Mouse (Mus musculus): ENCODE measurements around the gene Kcnd3. TPM values are rescaled to one million over a fixed set of nuclear protein-coding genes. Genes with fewer than 3 reads are reported as not detected.

Kcnd3 gene
- total RNA-seq, 2 experiments from 2014 or later: 60.0 to 62.0 TPM

- TF ChIP-seq CTCF (IDR thresholded peaks at IDR 0.05): no peak
- Histone ChIP-seq H3K27ac (peak overlapping the region; percentile 95), H3K4me3 (peak overlapping the region; percentile 71)
- intact Hi-C loops (cut with DNase I): no loop called here
- DNase-seq (ENCODE audit: extremely low spot score in 1 of 2, low spot score in 2 of 2): no peak
These were observed 255.5 kb downstream of the Kcnd3 start for GRCm38 (mm10) chr3:105707590-105707989.

- TF ChIP-seq CTCF (IDR thresholded peaks at IDR 0.05): no peak
- intact Hi-C loops (cut with DNase I): no loop called here
- H3K27ac ChIP-seq: peak overlapping the region; percentile 48
- DNase-seq (ENCODE audit: extremely low spot score in 1 of 2, low spot score in 2 of 2): peak in 1 of 2 experiments; percentile 52
- peak overlapping the region; percentile 17 for H3K4me3 ChIP-seq
These were observed 258.1 kb downstream of the Kcnd3 start for GRCm38 (mm10) chr3:105710246-105710645.

DNA sequence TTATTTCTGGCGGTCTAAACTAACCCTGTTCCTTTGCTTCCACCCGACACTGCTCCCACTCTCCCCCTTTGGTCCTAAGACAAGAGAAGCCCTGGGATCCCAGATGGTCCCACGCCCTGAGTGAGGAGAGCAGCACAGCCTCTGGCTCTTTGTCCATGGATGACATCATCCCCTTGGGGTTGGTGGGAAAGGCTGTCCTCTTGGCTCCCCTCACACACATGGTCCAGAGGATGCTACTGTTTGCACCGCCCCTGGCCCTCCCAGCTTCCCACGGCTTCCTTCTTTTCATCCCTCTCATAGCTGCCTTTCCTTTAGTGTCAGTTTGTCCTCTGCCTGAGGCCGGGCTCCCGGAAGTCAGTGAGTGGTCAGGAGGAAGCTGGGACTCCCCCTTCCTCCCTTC, 259.6 kb downstream of the Kcnd3 start:
- TF ChIP-seq CTCF (IDR thresholded peaks at IDR 0.05): no peak
- H3K4me3 ChIP-seq: no peak overlapping the region
- no peak for DNase-seq (ENCODE audit: extremely low spot score in 1 of 2, low spot score in 2 of 2)
- H3K27ac ChIP-seq: peak overlapping the region; percentile 57
- intact Hi-C loops (cut with DNase I): no loop called here

GRCm38 (mm10) chr3:105712827-105713226, 260.7 kb downstream of the Kcnd3 start:
- H3K27ac ChIP-seq: no peak overlapping the region
- TF ChIP-seq CTCF (IDR thresholded peaks at IDR 0.05): no peak
- H3K4me3 ChIP-seq: no peak overlapping the region
- DNase-seq (ENCODE audit: extremely low spot score in 1 of 2, low spot score in 2 of 2): no peak
- intact Hi-C loops (cut with DNase I): no loop called here

- H3K27ac ChIP-seq: peak overlapping the region; percentile 54
- no peak for DNase-seq (ENCODE audit: extremely low spot score in 1 of 2, low spot score in 2 of 2)
- no peak for TF ChIP-seq CTCF (IDR thresholded peaks at IDR 0.05)
- H3K4me3 ChIP-seq: no peak overlapping the region
- intact Hi-C loops (cut with DNase I): no loop called here
These were observed 262.1 kb downstream of the Kcnd3 start for GRCm38 (mm10) chr3:105714091-105714819.

- intact Hi-C loops (cut with DNase I): no loop called here
- H3K27ac ChIP-seq: no peak overlapping the region
- DNase-seq (ENCODE audit: extremely low spot score in 1 of 2, low spot score in 2 of 2): no peak
- no peak overlapping the region for H3K4me3 ChIP-seq
- TF ChIP-seq CTCF (IDR thresholded peaks at IDR 0.05): no peak
These were observed 262.7 kb downstream of the Kcnd3 start for GRCm38 (mm10) chr3:105714820-105715167.

- H3K4me3 ChIP-seq: no peak overlapping the region
- peak; percentile 17 to 55 for DNase-seq (ENCODE audit: extremely low spot score in 1 of 2, low spot score in 2 of 2)
- TF ChIP-seq CTCF (IDR thresholded peaks at IDR 0.05): no peak
- intact Hi-C loops (cut with DNase I): loop anchor here (1.0 kb wide), 1 partner anchor 11 kb away; no protein-coding TSS in a partner anchor
- peak overlapping the region; percentile 57 for H3K27ac ChIP-seq
These were observed 264.3 kb downstream of the Kcnd3 start for GRCm38 (mm10) chr3:105716353-105717000.

DNA sequence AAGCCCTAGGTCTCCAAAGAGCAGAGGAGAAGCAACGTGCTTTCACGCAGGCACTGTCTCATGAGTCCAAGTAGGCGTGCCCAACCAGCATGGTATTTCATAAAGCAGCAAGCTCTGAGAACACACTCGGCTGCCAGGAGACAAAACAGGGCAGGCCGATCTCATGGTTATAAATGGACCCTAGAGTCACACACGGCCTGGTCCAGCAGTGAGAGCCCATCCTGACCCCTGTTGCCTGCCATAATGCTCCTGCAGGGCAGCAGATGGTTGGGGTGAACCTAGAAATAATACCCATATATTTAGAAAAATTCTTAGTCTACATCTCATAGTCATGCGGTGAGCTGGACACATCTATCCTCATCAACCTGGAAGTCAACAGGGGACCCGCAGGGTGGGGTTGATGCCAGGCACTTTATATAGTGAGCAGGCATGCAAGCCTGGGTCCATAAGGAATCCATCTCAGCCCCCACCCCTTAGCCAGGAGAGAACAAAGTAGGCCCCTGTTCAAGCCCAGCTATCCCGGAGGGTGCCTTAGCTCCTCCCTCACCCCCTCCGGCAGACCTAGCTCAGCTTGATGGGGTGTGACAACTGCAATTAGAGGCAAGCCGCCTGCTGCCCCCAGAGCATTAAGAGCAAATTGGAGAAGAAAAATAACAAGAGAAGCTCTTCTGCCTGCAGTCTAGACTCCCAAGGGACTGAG, 265.9 kb downstream of the Kcnd3 start:
- no peak for TF ChIP-seq CTCF (IDR thresholded peaks at IDR 0.05)
- intact Hi-C loops (cut with DNase I): no loop called here
- peak in 1 of 2 experiments; percentile 25 for DNase-seq (ENCODE audit: extremely low spot score in 1 of 2, low spot score in 2 of 2)
- Histone ChIP-seq H3K27ac (no peak overlapping the region; the same call in 1 of the 2 replicates), H3K4me3 (no peak overlapping the region)

- DNase-seq (ENCODE audit: extremely low spot score in 1 of 2, low spot score in 2 of 2): peak in 1 of 2 experiments; percentile 23
- no peak overlapping the region for H3K27ac ChIP-seq
- intact Hi-C loops (cut with DNase I): no loop called here
- no peak overlapping the region for H3K4me3 ChIP-seq
- peak; percentile 5 for TF ChIP-seq CTCF (IDR thresholded peaks at IDR 0.05)
These were observed 266.6 kb downstream of the Kcnd3 start for GRCm38 (mm10) chr3:105718746-105719145.

GRCm38 (mm10) chr3:105719979-105720378, 267.8 kb downstream of the Kcnd3 start:
- intact Hi-C loops (cut with DNase I): loop anchor here (10.0 kb wide), 1 partner anchor 645 kb away; no protein-coding TSS in a partner anchor
- no peak for DNase-seq (ENCODE audit: extremely low spot score in 1 of 2, low spot score in 2 of 2)
- Histone ChIP-seq H3K4me3 (no peak overlapping the region), H3K27ac (0 out of 2 replicates have a peak overlapping the region, but pooled peaks have one; percentile 42)
- peak; percentile 4; the same call in 1 of the 2 replicates for TF ChIP-seq CTCF (IDR thresholded peaks at IDR 0.05)

GRCm38 (mm10) chr3:105720514-105720913, 268.4 kb downstream of the Kcnd3 start:
- intact Hi-C loops (cut with DNase I): loop anchor here (10.0 kb wide), 1 partner anchor 646 kb away; no protein-coding TSS in a partner anchor
- Histone ChIP-seq H3K4me3 (no peak overlapping the region), H3K27ac (peak overlapping the region; percentile 42; the same call in 1 of the 2 replicates)
- no peak for DNase-seq (ENCODE audit: extremely low spot score in 1 of 2, low spot score in 2 of 2)
- TF ChIP-seq CTCF (IDR thresholded peaks at IDR 0.05): no peak
